Mouse (Mus musculus) bone marrow, adult 2 months (tissue): ENCODE measurements at regions not wholly inside any gene's neighbourhood (a gene's known extent, or its start where the extent isn't known, plus 50 kb on each side); places are given as distances from the start of the nearest gene placed in this dataset.
"Not testable (repeated sequence)": the region's sequence is repeated elsewhere in the genome, so short reads cannot be mapped to it uniquely, and the experiment has no call there.

Source experiments
- H3K27ac ChIP-seq: fragments of 200-500 bp; 2 replicates; pipeline ENCODE4 v1.5.1; 2012; ENCODE audit warnings: low read depth, mild to moderate bottlenecking, control low read depth, inconsistent platforms, low read length; ENCODE audit not compliant: control insufficient read depth, poor library complexity, insufficient read depth
- H3K4me1 ChIP-seq: fragments of 200-500 bp; 2 replicates; pipeline ENCODE4 v1.6.1; 2011; ENCODE audit warnings: low read length; ENCODE audit not compliant: control insufficient read depth, insufficient read depth
- H3K4me3 ChIP-seq: fragments of 200-500 bp; replicated peaks from 2 replicates; pipeline ENCODE3; 2011; ENCODE audit warnings: mild to moderate bottlenecking, low read depth, low read length, control low read depth; ENCODE audit not compliant: control insufficient read depth
- CTCF ChIP-seq: fragments of 200-500 bp; IDR thresholded peaks from 2 replicates; pipeline ENCODE4 v1.5.1; 2011; ENCODE audit warnings: low read length, control low read depth; ENCODE audit not compliant: control insufficient read depth, insufficient read depth
- POLR2A ChIP-seq: fragments of 200-500 bp; IDR thresholded peaks from 2 replicates; pipeline ENCODE4 v1.6.1; 2011; ENCODE audit warnings: low read depth, mild to moderate bottlenecking, control low read depth, low read length, borderline replicate concordance; ENCODE audit not compliant: control insufficient read depth
- WGBS: fragments of 180-500 bp; shearing (Covaris S2); methylation state at CpG from one replicate; pipeline ENCODE4 v1.1.7; 2018; 5-methylcytosine and 5-hydroxymethylcytosine counted together

GRCm38 (mm10) chr5:51949996-51950395, 240.3 kb downstream of the Dhx15 start:
- TF ChIP-seq CTCF (no peak), POLR2A (no peak)
- H3K27ac ChIP-seq: no peak overlapping the region
- no peak overlapping the region for H3K4me3 ChIP-seq
- no peaks in the 10 kb centered on the region for H3K4me1 ChIP-seq
- 59% methylated on average over 5 of the region's 5 CpGs for WGBS

GRCm38 (mm10) chr5:51946062-51946461, 244.3 kb downstream of the Dhx15 start:
- 87% methylated on average over 3 of the region's 3 CpGs for WGBS
- no peak overlapping the region for H3K27ac ChIP-seq
- TF ChIP-seq CTCF (no peak), POLR2A (no peak)
- H3K4me1 ChIP-seq: no peaks in the 10 kb centered on the region; the same call in 1 of the 2 replicates
- H3K4me3 ChIP-seq: no peak overlapping the region

- not testable (repeated sequence) for H3K4me1 ChIP-seq, H3K27ac ChIP-seq, H3K4me3 ChIP-seq
- 45% methylated on average over 4 of the region's 4 CpGs for WGBS
Observed at GRCm38 (mm10) chr5:51941925-51942291, 248.4 kb downstream of the Dhx15 start.

GRCm38 (mm10) chr5:51941255-51941924, 248.9 kb downstream of the Dhx15 start:
- H3K27ac ChIP-seq: no peak overlapping the region
- TF ChIP-seq CTCF (no peak), POLR2A (no peak)
- WGBS: 15% methylated on average over 8 of the region's 8 CpGs

GRCm38 (mm10) chr5:51938845-51939244, 251.5 kb downstream of the Dhx15 start:
- Histone ChIP-seq H3K27ac (no peak overlapping the region), H3K4me3 (no peak overlapping the region), H3K4me1 (no peaks in the 10 kb centered on the region; the same call in 1 of the 2 replicates)
- no peak for TF ChIP-seq CTCF
- TF ChIP-seq POLR2A: no peak
- 76% methylated on average over 6 of the region's 6 CpGs for WGBS

More at GRCm38 (mm10) chr5:51941255-51941924, 248.9 kb downstream of the Dhx15 start:
- no peaks in the 10 kb centered on the region; the same call in 1 of the 2 replicates for H3K4me1 ChIP-seq
- H3K4me3 ChIP-seq: no peak overlapping the region

- Histone ChIP-seq H3K27ac (no peak overlapping the region), H3K4me3 (no peak overlapping the region), H3K4me1 (no peaks in the 10 kb centered on the region)
- no peak for TF ChIP-seq POLR2A
- TF ChIP-seq CTCF: no peak
- 77% methylated on average over 6 of the region's 6 CpGs for WGBS
Observed at GRCm38 (mm10) chr5:51937320-51937719, 253.0 kb downstream of the Dhx15 start.

GRCm38 (mm10) chr5:51935391-51936354, 254.6 kb downstream of the Dhx15 start:
- H3K4me3 ChIP-seq: no peak overlapping the region
- 92% methylated on average over 17 of the region's 17 CpGs for WGBS
- TF ChIP-seq CTCF: no peak
- TF ChIP-seq POLR2A: no peak
- no peaks in the 10 kb centered on the region for H3K4me1 ChIP-seq
- H3K27ac ChIP-seq: no peak overlapping the region

- Histone ChIP-seq H3K4me3 (no peak overlapping the region), H3K4me1 (no peaks in the 10 kb centered on the region)
- WGBS: 78% methylated on average over 4 of the region's 4 CpGs
Observed at GRCm38 (mm10) chr5:51934910-51935309, 255.4 kb downstream of the Dhx15 start.

More at GRCm38 (mm10) chr5:51934910-51935309, 255.4 kb downstream of the Dhx15 start:
- H3K27ac ChIP-seq: no peak overlapping the region
- TF ChIP-seq CTCF (no peak), POLR2A (no peak)
